Mouse (Mus musculus): Measurements from ENCODE around the gene Polr2j.

Gene Polr2j

GRCm38 (mm10) chr5:136115891-136116783, at the start of gene Polr2j:
Polr2j (plus strand) TSS chr5:136116631.
- peak; percentile 98 for DNase-seq (ENCODE audit: low read depth, low spot score)

GRCm38 (mm10) chr5:136069411-136069810, 47.0 kb upstream of the Polr2j start:
- no peak for DNase-seq (ENCODE audit: low read depth, low spot score)

GRCm38 (mm10) chr5:136073051-136073450, 43.4 kb upstream of the Polr2j start:
- DNase-seq (ENCODE audit: low read depth, low spot score): no peak

- no peak for DNase-seq (ENCODE audit: low read depth, low spot score)
These were observed 42.9 kb upstream of the Polr2j start for GRCm38 (mm10) chr5:136073526-136073925.

GRCm38 (mm10) chr5:136075076-136075475, 41.4 kb upstream of the Polr2j start:
- no peak for DNase-seq (ENCODE audit: low read depth, low spot score)

- no peak for DNase-seq (ENCODE audit: low read depth, low spot score)
These were observed 40.1 kb upstream of the Polr2j start for GRCm38 (mm10) chr5:136076284-136076683.

- DNase-seq (ENCODE audit: low read depth, low spot score): no peak
These were observed 39.4 kb upstream of the Polr2j start for GRCm38 (mm10) chr5:136077001-136077550.

- no peak for DNase-seq (ENCODE audit: low read depth, low spot score)
These were observed 38.3 kb upstream of the Polr2j start for GRCm38 (mm10) chr5:136078136-136078535.

GRCm38 (mm10) chr5:136082345-136082744, 34.1 kb upstream of the Polr2j start:
- DNase-seq (ENCODE audit: low read depth, low spot score): peak; percentile 43

GRCm38 (mm10) chr5:136083669-136084107, 32.7 kb upstream of the Polr2j start, which contains the start of gene Rasa4:
Rasa4 (plus strand) TSS chr5:136083916.
- DNase-seq (ENCODE audit: low read depth, low spot score): peak; percentile 93

GRCm38 (mm10) chr5:136084144-136084881, 32.1 kb upstream of the Polr2j start:
- DNase-seq (ENCODE audit: low read depth, low spot score): peak; percentile 64

- peak; percentile 41 for DNase-seq (ENCODE audit: low read depth, low spot score)
These were observed 31.4 kb upstream of the Polr2j start for GRCm38 (mm10) chr5:136084891-136085651.

- no peak for DNase-seq (ENCODE audit: low read depth, low spot score)
These were observed 30.1 kb upstream of the Polr2j start for GRCm38 (mm10) chr5:136086290-136086689.

GRCm38 (mm10) chr5:136088821-136089575, 27.4 kb upstream of the Polr2j start:
- no peak for DNase-seq (ENCODE audit: low read depth, low spot score)

- DNase-seq (ENCODE audit: low read depth, low spot score): no peak
These were observed 24.5 kb upstream of the Polr2j start for GRCm38 (mm10) chr5:136091927-136092326.

GRCm38 (mm10) chr5:136094249-136095010, 22.0 kb upstream of the Polr2j start:
- peak; percentile 93 for DNase-seq (ENCODE audit: low read depth, low spot score)

- DNase-seq (ENCODE audit: low read depth, low spot score): no peak
These were observed 21.3 kb upstream of the Polr2j start for GRCm38 (mm10) chr5:136095089-136095488.

GRCm38 (mm10) chr5:136098536-136098935, 17.9 kb upstream of the Polr2j start:
- no peak for DNase-seq (ENCODE audit: low read depth, low spot score)

GRCm38 (mm10) chr5:136102099-136102820, 14.2 kb upstream of the Polr2j start:
- no peak for DNase-seq (ENCODE audit: low read depth, low spot score)
